Mouse (Mus musculus) gastrocnemius, adult 18-20 months (tissue): ENCODE measurements around the gene Pard3b. TPM values are rescaled to one million over a fixed set of nuclear protein-coding genes. Genes with fewer than 3 reads are reported as not detected.

ENCODE experiments used
- DNase-seq: peaks from one replicate; pipeline ENCODE4 v3.0.0; 2021; ENCODE audit warnings: low spot score
- long read RNA-seq, 2 experiments: library from polyadenylated mRNA; stranded (forward); transcript quantifications; one replicate each; pipeline ENCODE4 v2.0.0; 2021
- total RNA-seq, 2 experiments: library from RNA; stranded (reverse); gene quantifications; 2 replicates each; pipeline ENCODE4 v1.2.3; 2021

Gene Pard3b
- 1 to 10 TPM; 4.0 to 5.3 TPM for total RNA-seq
- long read RNA-seq, experiment 1, partial matches to known transcripts: 0 of 5 reads
- long read RNA-seq, experiment 1, other reads (novel, unspliced or antisense): 5 of 5 reads
- long read RNA-seq, experiment 2, partial matches to known transcripts: 0 of 1 reads
- long read RNA-seq, experiment 2, other reads (novel, unspliced or antisense): 1 of 1 reads

GRCm38 (mm10) chr1:61638347-61639111, at the start of gene Pard3b:
Gene Pard3b (plus strand): TSS chr1:61638824.
- peak; percentile 56 for DNase-seq

GRCm38 (mm10) chr1:61616176-61616575, 22.4 kb upstream of the Pard3b start:
- DNase-seq: no peak

- no peak for DNase-seq
Observed at GRCm38 (mm10) chr1:61620651-61621050, 18.0 kb upstream of the Pard3b start.

- DNase-seq: no peak
Observed at GRCm38 (mm10) chr1:61629857-61630256, 8.8 kb upstream of the Pard3b start.

- peak; percentile 26 for DNase-seq
Observed at GRCm38 (mm10) chr1:61639114-61640093, 780 bp downstream of the Pard3b start.

GRCm38 (mm10) chr1:61641880-61642279, 3.3 kb downstream of the Pard3b start:
- DNase-seq: no peak

GRCm38 (mm10) chr1:61645062-61645461, 6.4 kb downstream of the Pard3b start:
- DNase-seq: no peak

- no peak for DNase-seq
Observed at GRCm38 (mm10) chr1:61649964-61650363, 11.3 kb downstream of the Pard3b start.

- DNase-seq: no peak
Observed at GRCm38 (mm10) chr1:61651454-61652271, 13.0 kb downstream of the Pard3b start.

GRCm38 (mm10) chr1:61657760-61658159, 19.1 kb downstream of the Pard3b start:
- DNase-seq: no peak

- DNase-seq: no peak
Observed at GRCm38 (mm10) chr1:61659931-61660330, 21.3 kb downstream of the Pard3b start.

- DNase-seq: no peak
Observed at GRCm38 (mm10) chr1:61685221-61685814, 46.7 kb downstream of the Pard3b start.

- no peak for DNase-seq
Observed at GRCm38 (mm10) chr1:61685921-61686320, 47.3 kb downstream of the Pard3b start.

GRCm38 (mm10) chr1:61688301-61688700, 49.7 kb downstream of the Pard3b start:
- no peak for DNase-seq

- no peak for DNase-seq
Observed at GRCm38 (mm10) chr1:61698462-61699218, 60.0 kb downstream of the Pard3b start.

GRCm38 (mm10) chr1:61709812-61710211, 71.2 kb downstream of the Pard3b start:
- DNase-seq: no peak

- no peak for DNase-seq
Observed at GRCm38 (mm10) chr1:61711523-61711922, 72.9 kb downstream of the Pard3b start.

- no peak for DNase-seq
Observed at GRCm38 (mm10) chr1:61729654-61730053, 91.0 kb downstream of the Pard3b start.

GRCm38 (mm10) chr1:61736550-61736949, 97.9 kb downstream of the Pard3b start:
- DNase-seq: no peak

GRCm38 (mm10) chr1:61742831-61743230, 104.2 kb downstream of the Pard3b start:
- DNase-seq: no peak
